Mouse (Mus musculus) MEL (cell line): ENCODE measurements around the gene Mapk10. TPM values are rescaled to one million over a fixed set of nuclear protein-coding genes. Genes with fewer than 3 reads are reported as not detected.

Experiments
- DNase-seq: peaks from one replicate; pipeline ENCODE4 v3.0.0; 2011; ENCODE audit warnings: low read depth, low spot score
- H3K27ac ChIP-seq: 2 replicates; pipeline ENCODE4 v1.5.1; 2012; ENCODE audit warnings: low read depth, mild to moderate bottlenecking, control low read depth, low read length, moderate library complexity; ENCODE audit not compliant: control insufficient read depth
- H3K27me3 ChIP-seq, 2 experiments: fragments of 150-350 bp in 1 of 2; sonication (generic) in 1 of 2; 2 replicates each; pipeline ENCODE4 v1.6.1; 2012; ENCODE audit warnings: low read length in 2 of 2, mild to moderate bottlenecking in 2 of 2, improper control_type of control experiment in 1 of 2, moderate library complexity in 1 of 2; ENCODE audit not compliant: insufficient read depth in 2 of 2, control insufficient read depth in 1 of 2
- H3K36me3 ChIP-seq, 2 experiments: 2 replicates each; pipeline ENCODE4 v1.6.1; 2012 to 2014; ENCODE audit warnings: low read length in 2 of 2, improper control_type of control experiment in 1 of 2, inconsistent platforms in 1 of 2, mild to moderate bottlenecking in 1 of 2; ENCODE audit not compliant: insufficient read depth in 2 of 2, control insufficient read depth in 1 of 2
- H3K4me1 ChIP-seq, 2 experiments: fragments of 150-350 bp in 1 of 2; sonication (generic) in 1 of 2; 2 replicates each; pipeline ENCODE4 v1.6.1; 2012; ENCODE audit warnings: low read length in 2 of 2, improper control_type of control experiment in 1 of 2, mild to moderate bottlenecking in 1 of 2; ENCODE audit not compliant: insufficient read depth in 2 of 2, control insufficient read depth in 1 of 2
- H3K4me3 ChIP-seq, 2 experiments: fragments of 150-350 bp in 1 of 2; sonication (generic) in 1 of 2; 2 replicates each; pipeline ENCODE4 v1.5.1; 2012; ENCODE audit warnings: low read depth in 2 of 2, low read length in 2 of 2, mild to moderate bottlenecking in 2 of 2, moderate library complexity in 2 of 2, control low read depth in 1 of 2, improper control_type of control experiment in 1 of 2; ENCODE audit not compliant: control insufficient read depth in 1 of 2, insufficient read depth in 1 of 2
- H3K79me2 ChIP-seq: 2 replicates; pipeline ENCODE4 v1.6.1; 2012; ENCODE audit warnings: mild to moderate bottlenecking, low read length, moderate library complexity; ENCODE audit not compliant: control insufficient read depth, poor library complexity, insufficient read depth
- H3K9ac ChIP-seq: 2 replicates; pipeline ENCODE4 v1.6.1; 2012; ENCODE audit warnings: low read depth, mild to moderate bottlenecking, control low read depth, low read length, moderate library complexity; ENCODE audit not compliant: control insufficient read depth, poor library complexity, severe bottlenecking
- H3K9me3 ChIP-seq: fragments of 150-350 bp; sonication (generic); replicated peaks from 2 replicates; pipeline ENCODE4 v1.6.1; 2012; ENCODE audit warnings: mild to moderate bottlenecking, low read length, improper control_type of control experiment, moderate library complexity; ENCODE audit not compliant: insufficient read depth
- BHLHE40 ChIP-seq: IDR thresholded peaks from 2 replicates; pipeline ENCODE4 v1.6.1; 2012; ENCODE audit warnings: low read depth, mild to moderate bottlenecking, inconsistent platforms, low read length, improper control_type of control experiment, borderline replicate concordance
- CHD2 ChIP-seq: IDR thresholded peaks from 2 replicates; pipeline ENCODE4 v1.6.1; 2011; ENCODE audit warnings: low read length, improper control_type of control experiment
- E2F4 ChIP-seq: IDR thresholded peaks from 2 replicates; pipeline ENCODE4 v1.6.1; 2011; ENCODE audit warnings: low read depth, low read length, improper control_type of control experiment, borderline replicate concordance
- ETS1 ChIP-seq: IDR thresholded peaks from 2 replicates; pipeline ENCODE4 v1.6.1; 2012; ENCODE audit warnings: low read depth, mild to moderate bottlenecking, inconsistent platforms, low read length, improper control_type of control experiment, moderate library complexity
- HCFC1 ChIP-seq: IDR thresholded peaks from 2 replicates; pipeline ENCODE4 v1.6.1; 2012; ENCODE audit warnings: low read depth, mild to moderate bottlenecking, inconsistent platforms, low read length, improper control_type of control experiment, moderate library complexity
- KAT2A ChIP-seq: conservative IDR thresholded peaks from 2 replicates; pipeline ENCODE4 v1.6.1; 2012; ENCODE audit warnings: low read depth, low read length, improper control_type of control experiment, inconsistent platforms
- MYB ChIP-seq: IDR thresholded peaks from 2 replicates; pipeline ENCODE4 v1.6.1; 2011; ENCODE audit warnings: mild to moderate bottlenecking, low read depth, low read length, improper control_type of control experiment
- POLR2AphosphoS5 ChIP-seq: IDR thresholded peaks from 2 replicates; pipeline ENCODE4 v1.6.1; 2012; ENCODE audit warnings: low read depth, borderline replicate concordance, mild to moderate bottlenecking, inconsistent platforms, low read length, moderate library complexity, mixed read lengths
- RCOR1 ChIP-seq: IDR thresholded peaks from 2 replicates; pipeline ENCODE4 v1.6.1; 2012; ENCODE audit warnings: low read depth, mild to moderate bottlenecking, inconsistent platforms, low read length, improper control_type of control experiment
- SMC3 ChIP-seq: IDR thresholded peaks from 2 replicates; pipeline ENCODE4 v1.6.1; 2011; ENCODE audit warnings: low read depth, low read length, improper control_type of control experiment
- TAL1 ChIP-seq: IDR thresholded peaks from 2 replicates; pipeline ENCODE4 v1.6.1; 2012; ENCODE audit warnings: mild to moderate bottlenecking, inconsistent platforms, low read length, moderate library complexity, mixed read lengths
- TCF12 ChIP-seq: IDR thresholded peaks from 2 replicates; pipeline ENCODE4 v1.6.1; 2014; ENCODE audit warnings: low read depth, mild to moderate bottlenecking, inconsistent platforms, low read length, improper control_type of control experiment, moderate library complexity
- UBTF ChIP-seq: IDR thresholded peaks from 2 replicates; pipeline ENCODE4 v1.6.1; 2012; ENCODE audit warnings: low read depth, mild to moderate bottlenecking, inconsistent platforms, low read length, improper control_type of control experiment, moderate library complexity, borderline replicate concordance; ENCODE audit not compliant: insufficient read depth
- USF2 ChIP-seq, 2 experiments: IDR thresholded peaks; 2 replicates each; pipeline ENCODE4 v1.6.1; 2011 to 2012; ENCODE audit warnings: improper control_type of control experiment in 2 of 2, low read length in 2 of 2, borderline replicate concordance in 1 of 2, inconsistent platforms in 1 of 2, low read depth in 1 of 2, mild to moderate bottlenecking in 1 of 2; ENCODE audit not compliant: insufficient read depth in 1 of 2
- ZC3H11A ChIP-seq: IDR thresholded peaks from 2 replicates; pipeline ENCODE4 v1.6.1; 2012; ENCODE audit warnings: low read depth, mild to moderate bottlenecking, inconsistent platforms, low read length, improper control_type of control experiment
- polyA plus RNA-seq, 2 experiments: library from polyadenylated mRNA; stranded (reverse) in 1 of 2; unstranded in 1 of 2; fragments of >175 nt in 1 of 2; fragments of >200 nt in 1 of 2; gene quantifications; 2 replicates each; pipeline versions ENCODE4 v1.2.1 to v1.2.4; 2012; ENCODE audit warnings: low replicate concordance in 2 of 2, low read depth in 1 of 2; ENCODE audit not compliant: insufficient read length in 2 of 2, insufficient read depth in 1 of 2, missing spikeins in 1 of 2
- total RNA-seq: library from RNA; depleted of rRNA; stranded (reverse); fragments of 300-350 nt; gene quantifications from 2 replicates; pipeline ENCODE4 v1.2.3, GENCODE M21; 2012

The Mapk10 gene
- total and polyA plus RNA-seq, 3 experiments = not detected

GRCm38 (mm10) chr5:103231822-103232221 lies 20.7 kb upstream of the Mapk10 start:
- H3K9me3 ChIP-seq = no peaks in the 10 kb centered on the region
- no peaks in the 10 kb centered on the region for H3K36me3 ChIP-seq
- no peaks in the 10 kb centered on the region for H3K79me2 ChIP-seq
- H3K4me3 ChIP-seq = no peak overlapping the region
- DNase-seq = no peak
- no peak overlapping the region for H3K27ac ChIP-seq
- H3K4me1 ChIP-seq = no peaks in the 10 kb centered on the region
- no peak overlapping the region for H3K9ac ChIP-seq
- no peaks in the 10 kb centered on the region for H3K27me3 ChIP-seq
- TF ChIP-seq E2F4 (no peak), TAL1 (no peak), RCOR1 (no peak), ETS1 (no peak), CHD2 (no peak)
- TF ChIP-seq, all 39 proteins: peak for 0

- Histone ChIP-seq H3K9ac (no peak overlapping the region), H3K9me3 (no peaks in the 10 kb centered on the region), H3K36me3 (no peaks in the 10 kb centered on the region), H3K27me3 (no peaks in the 10 kb centered on the region), H3K4me3 (no peak overlapping the region), H3K27ac (no peak overlapping the region), H3K79me2 (no peaks in the 10 kb centered on the region), H3K4me1 (no peaks in the 10 kb centered on the region)
- DNase-seq = no peak
- TF ChIP-seq MYB (no peak), UBTF (no peak), ETS1 (no peak), E2F4 (no peak), BHLHE40 (no peak), ZC3H11A (no peak), KAT2A (no peak), USF2 (IDR thresholded peaks at IDR 0.05; ENCODE audit: borderline replicate concordance in 1 of 2, insufficient read depth in 1 of 2, low read depth in 1 of 2, low read length in 2 of 2) (no peak), POLR2AphosphoS5 (no peak), HCFC1 (no peak), SMC3 (no peak), TCF12 (no peak)
- TF ChIP-seq, all 39 proteins: peak for 0
Measured at GRCm38 (mm10) chr5:103230334-103230733, 19.2 kb upstream of the Mapk10 start.
